Mouse (Mus musculus): ENCODE measurements at regions not wholly inside any gene's neighbourhood (a gene's known extent, or its start where the extent isn't known, plus 50 kb on each side); places are given as distances from the start of the nearest gene placed in this dataset.

DNA sequence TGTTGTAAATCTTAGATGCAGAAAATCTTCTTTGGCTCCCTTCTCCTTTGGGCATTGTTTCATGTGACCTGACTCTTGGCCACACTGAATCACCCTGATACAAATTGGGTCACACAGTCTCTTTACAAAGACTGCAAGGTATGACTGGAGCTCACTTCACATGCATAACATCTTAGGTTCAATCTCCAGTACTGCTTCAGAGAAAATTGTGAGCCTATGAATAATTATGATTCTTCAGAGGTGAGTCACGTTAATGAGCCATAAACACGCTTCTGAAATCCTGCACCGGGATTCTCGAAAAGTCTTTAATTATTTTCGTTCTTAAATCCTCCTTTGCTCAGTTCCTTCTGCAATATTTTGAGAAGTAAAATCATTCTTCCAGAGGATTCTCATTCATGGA, 307.7 kb downstream of the Lmo7 start:
- TF ChIP-seq CTCF (IDR thresholded peaks at IDR 0.05; ENCODE audit: extremely low read depth, insufficient read depth, insufficient read length, insufficient replicate concordance): no peak
- TF ChIP-seq POLR2A (IDR thresholded peaks at IDR 0.05; ENCODE audit: low read depth, low read length): no peak
